Comparison of ENCODE assay signal across 18 mouse cellular contexts in the genomic region with DNA sequence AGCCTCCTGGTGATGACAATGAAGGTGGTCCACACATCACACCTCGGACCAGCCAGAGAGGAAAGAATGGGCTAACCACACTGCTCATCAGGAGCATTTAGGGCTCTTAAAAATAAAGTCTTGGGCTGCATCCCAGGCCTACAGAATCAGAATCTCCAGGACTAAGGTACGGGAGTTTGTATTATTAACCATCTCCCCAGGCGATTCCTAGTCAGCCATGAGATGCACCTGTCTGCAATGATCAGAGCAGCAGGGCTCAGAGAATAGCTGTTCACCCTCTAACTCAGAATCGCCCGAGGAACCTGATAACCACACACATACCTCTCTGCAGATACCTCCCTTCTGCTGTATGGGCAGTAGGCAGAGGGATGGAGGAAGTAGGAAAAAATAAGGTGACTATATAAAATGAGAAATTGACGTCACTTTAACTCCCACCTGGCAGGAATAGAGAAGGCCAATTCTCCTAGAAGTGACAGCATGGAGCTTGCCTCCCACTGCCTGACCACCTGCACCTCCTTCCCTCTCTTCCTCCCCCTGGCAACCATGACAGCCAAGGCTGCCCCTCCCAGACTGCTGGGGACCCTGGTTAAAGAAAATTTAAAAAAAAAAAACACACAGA.
DNase-seq lines count a peak whose midpoint lies in the region; ATAC-seq and TF ChIP-seq lines count a peak whose summit lies in the region.
"Had no signal": no experiment of that assay in that cellular context is flagged by ENCODE, and none has a peak within 500 bp of the region (broad histone marks: within the 10 kb centered on the region; RNA-seq: fewer than 3 reads in every experiment).

No protein-coding gene starts in this region.

- H3K27me3 ChIP-seq in hindbrain, postnatal 0 days (ENCODE audit: insufficient read depth, low read length), result no peaks in the 10 kb centered on the region
- no peaks in the 10 kb centered on the region for H3K27me3 ChIP-seq in hindbrain, embryonic 13.5 days
- H3K27me3 ChIP-seq: forebrain, embryonic 13.5 days; heart, embryonic 12.5 days; hindbrain, embryonic 15.5 days had no signal

- no peak overlapping the region for H3K9ac ChIP-seq in hindbrain, postnatal 0 days (replicated peaks; ENCODE audit: low read length)
- H3K9ac ChIP-seq in hindbrain, embryonic 13.5 days, result no peak overlapping the region
- H3K9ac ChIP-seq: forebrain, embryonic 13.5 days; heart, embryonic 12.5 days; hindbrain, embryonic 15.5 days had no signal

- no peak overlapping the region for H3K4me3 ChIP-seq in hindbrain, postnatal 0 days (ENCODE audit: low read length)
- H3K4me3 ChIP-seq in hindbrain, embryonic 13.5 days, result no peak overlapping the region
- H3K4me3 ChIP-seq: embryonic facial prominence, embryonic 10.5 days; forebrain, embryonic 13.5 days; heart, adult 2 months; heart, embryonic 12.5 days; hindbrain, embryonic 10.5 days; hindbrain, embryonic 15.5 days had no signal

- TF ChIP-seq CTCF in hindbrain, postnatal 0 days (IDR thresholded peaks at IDR 0.05; ENCODE audit: low read depth), result no peak

- 0 out of 2 replicates have a peak, but pooled peaks have one; percentile 40 for ATAC-seq in hindbrain, postnatal 0 days
- ATAC-seq in hindbrain, embryonic 13.5 days (ENCODE audit: low FRiP score), result no peak
- no peak for ATAC-seq in frontal cortex, adult (ENCODE audit: low TSS enrichment)
- no peak for ATAC-seq in activated CD4-positive, CD25-positive, alpha-beta regulatory T cell, adult 4 months
- ATAC-seq: forebrain, embryonic 13.5 days; inflammation-experienced regulatory T-cells, adult 6 months; intestine, postnatal 0 days had no signal

- no peak overlapping the region for H3K4me2 ChIP-seq in hindbrain, postnatal 0 days (ENCODE audit: low read depth, low read length)
- no peak overlapping the region for H3K4me2 ChIP-seq in hindbrain, embryonic 13.5 days
- H3K4me2 ChIP-seq: forebrain, embryonic 13.5 days; heart, embryonic 12.5 days; hindbrain, embryonic 15.5 days had no signal

- no peaks in the 10 kb centered on the region for H3K9me3 ChIP-seq in hindbrain, postnatal 0 days (ENCODE audit: low read length)
- H3K9me3 ChIP-seq in hindbrain, embryonic 13.5 days, result no peaks in the 10 kb centered on the region
- H3K9me3 ChIP-seq: embryonic facial prominence, embryonic 10.5 days; forebrain, embryonic 13.5 days; heart, embryonic 12.5 days; hindbrain, embryonic 10.5 days; hindbrain, embryonic 15.5 days had no signal

- 73% methylated on average over 6 of the region's 6 CpGs for WGBS in hindbrain, postnatal 0 days
- 80% methylated on average over 6 of the region's 6 CpGs for WGBS in hindbrain, embryonic 13.5 days

- no peaks in the 10 kb centered on the region for H3K4me1 ChIP-seq in hindbrain, postnatal 0 days (ENCODE audit: insufficient read depth, low read length)
- H3K4me1 ChIP-seq in hindbrain, embryonic 13.5 days (replicated peaks), result no peaks in the 10 kb centered on the region
- H3K4me1 ChIP-seq: embryonic facial prominence, embryonic 10.5 days; forebrain, embryonic 13.5 days; heart, embryonic 12.5 days; hindbrain, embryonic 10.5 days; hindbrain, embryonic 15.5 days had no signal

- DNase-seq in hindbrain, postnatal 0 days (ENCODE audit: low spot score), result no peak
- DNase-seq in cerebellum, adult 11 months, result peak; percentile 77
- peak; percentile 76 for DNase-seq in cerebellum, adult 8-10 months
- DNase-seq in cerebellum, postnatal 14 days, result peak; percentile 75 to 82
- DNase-seq in kidney, adult 9 months, result no peak
- DNase-seq: adrenal gland, postnatal 14 days; gastrocnemius, postnatal 36 days; heart, adult 2 months had no signal

- no peaks in the 10 kb centered on the region for H3K36me3 ChIP-seq in hindbrain, postnatal 0 days (ENCODE audit: insufficient read depth, low read length)
- H3K36me3 ChIP-seq in hindbrain, embryonic 13.5 days, result no peaks in the 10 kb centered on the region
- H3K36me3 ChIP-seq: embryonic facial prominence, embryonic 10.5 days; heart, embryonic 12.5 days; hindbrain, embryonic 10.5 days; hindbrain, embryonic 15.5 days had no signal

- no peak overlapping the region for H3K27ac ChIP-seq in hindbrain, postnatal 0 days
- no peak overlapping the region for H3K27ac ChIP-seq in hindbrain, embryonic 13.5 days
- H3K27ac ChIP-seq: embryonic facial prominence, embryonic 10.5 days; forebrain, embryonic 13.5 days; heart, adult 2 months; hindbrain, embryonic 10.5 days; hindbrain, embryonic 15.5 days had no signal

Comparison
In these comparisons a context has a peak if more than half of its experiments do, and no peak if none do; other contexts are left out.
1. DNase-seq: peak in cerebellum, adult 11 months (single experiment), cerebellum, adult 8-10 months (single experiment) and cerebellum, postnatal 14 days (2 of 2); none in hindbrain, postnatal 0 days (single experiment) and kidney, adult 9 months (single experiment).